ENCODE assay signal across 31 mouse cellular contexts in genomic region chr8:9810955-9811530, GRCm38 (mm10). TPM values are rescaled to one million over a fixed set of nuclear protein-coding genes. Genes with fewer than 3 reads are reported as not detected.
A peak's percentile ranks its signal among the peaks of the same experiment; 100 is the strongest.
DNase-seq lines count a peak whose midpoint lies in the region; ATAC-seq and TF ChIP-seq lines count a peak whose summit lies in the region.
"Had no signal": no experiment of that assay in that cellular context is flagged by ENCODE, and none has a peak within 500 bp of the region (broad histone marks: within the 10 kb centered on the region; RNA-seq: fewer than 3 reads in every experiment).

No protein-coding gene starts in this region.

- no peak overlapping the region for H3K4me2 ChIP-seq in liver, postnatal 0 days (ENCODE audit: low read depth, low read length)
- H3K4me2 ChIP-seq in liver, embryonic 11.5 days, result no peak overlapping the region
- H3K4me2 ChIP-seq in hindbrain, embryonic 16.5 days (ENCODE audit: low read length), result no peak overlapping the region
- H3K4me2 ChIP-seq: embryonic facial prominence, embryonic 15.5 days; heart, embryonic 15.5 days; kidney, embryonic 15.5 days; neural tube, embryonic 12.5 days had no signal

- no peaks in the 10 kb centered on the region for H3K27me3 ChIP-seq in liver, postnatal 0 days (ENCODE audit: insufficient read depth, low read length)
- H3K27me3 ChIP-seq in liver, embryonic 11.5 days (replicated peaks; ENCODE audit: control insufficient read depth, insufficient read depth, low read length), result no peaks in the 10 kb centered on the region
- H3K27me3 ChIP-seq in hindbrain, embryonic 16.5 days (replicated peaks; ENCODE audit: control insufficient read depth, insufficient read depth, low read length), result no peaks in the 10 kb centered on the region
- no peaks in the 10 kb centered on the region for H3K27me3 ChIP-seq in midbrain, embryonic 10.5 days (ENCODE audit: low read depth, poor library complexity, severe bottlenecking)
- H3K27me3 ChIP-seq: embryonic facial prominence, embryonic 15.5 days; heart, embryonic 15.5 days; kidney, embryonic 15.5 days; neural tube, embryonic 12.5 days had no signal

- no peak overlapping the region for H3K27ac ChIP-seq in liver, postnatal 0 days (ENCODE audit: low read depth)
- no peak overlapping the region for H3K27ac ChIP-seq in liver, embryonic 11.5 days (ENCODE audit: low read depth, low read length)
- no peak overlapping the region for H3K27ac ChIP-seq in hindbrain, embryonic 16.5 days (ENCODE audit: low read depth, low read length)
- no peak overlapping the region for H3K27ac ChIP-seq in midbrain, embryonic 10.5 days (replicated peaks)
- H3K27ac ChIP-seq: embryonic facial prominence, embryonic 15.5 days; heart, embryonic 15.5 days; hindbrain, postnatal 0 days; kidney, embryonic 15.5 days; neural tube, embryonic 12.5 days had no signal

- H3K4me3 ChIP-seq in liver, postnatal 0 days (ENCODE audit: low read depth, low read length), result no peak overlapping the region
- H3K4me3 ChIP-seq in liver, embryonic 11.5 days (ENCODE audit: low read depth, low read length), result no peak overlapping the region
- no peak overlapping the region for H3K4me3 ChIP-seq in hindbrain, embryonic 16.5 days (ENCODE audit: low read length)
- H3K4me3 ChIP-seq in midbrain, embryonic 10.5 days, result no peak overlapping the region
- H3K4me3 ChIP-seq: embryonic facial prominence, embryonic 15.5 days; heart, embryonic 15.5 days; kidney, embryonic 15.5 days; neural tube, embryonic 12.5 days had no signal

- H3K4me1 ChIP-seq in liver, postnatal 0 days (ENCODE audit: insufficient read depth), result no peaks in the 10 kb centered on the region
- no peaks in the 10 kb centered on the region for H3K4me1 ChIP-seq in liver, embryonic 11.5 days (replicated peaks; ENCODE audit: control insufficient read depth, insufficient read depth, low read length)
- H3K4me1 ChIP-seq in hindbrain, embryonic 16.5 days (ENCODE audit: control insufficient read depth, insufficient read depth, low read depth, low read length), result no peaks in the 10 kb centered on the region
- no peaks in the 10 kb centered on the region for H3K4me1 ChIP-seq in midbrain, embryonic 10.5 days
- H3K4me1 ChIP-seq: embryonic facial prominence, embryonic 15.5 days; heart, embryonic 15.5 days; kidney, embryonic 15.5 days; neural tube, embryonic 12.5 days had no signal

- H3K36me3 ChIP-seq in liver, postnatal 0 days (replicated peaks; ENCODE audit: insufficient read depth, low read length), result no peaks in the 10 kb centered on the region
- H3K36me3 ChIP-seq in liver, embryonic 11.5 days (ENCODE audit: control insufficient read depth, insufficient read depth, low read length), result no peaks in the 10 kb centered on the region
- no peaks in the 10 kb centered on the region for H3K36me3 ChIP-seq in hindbrain, embryonic 16.5 days (ENCODE audit: control insufficient read depth, insufficient read depth, low read length)
- H3K36me3 ChIP-seq in midbrain, embryonic 10.5 days, result no peaks in the 10 kb centered on the region
- H3K36me3 ChIP-seq: embryonic facial prominence, embryonic 15.5 days; heart, embryonic 15.5 days; kidney, embryonic 15.5 days; neural tube, embryonic 12.5 days had no signal

- no peaks in the 10 kb centered on the region for H3K9me3 ChIP-seq in liver, postnatal 0 days (ENCODE audit: low read length)
- no peaks in the 10 kb centered on the region for H3K9me3 ChIP-seq in liver, embryonic 11.5 days (ENCODE audit: control insufficient read depth, low read length)
- no peaks in the 10 kb centered on the region for H3K9me3 ChIP-seq in hindbrain, embryonic 16.5 days (ENCODE audit: control insufficient read depth, low read length)
- no peaks in the 10 kb centered on the region; the same call in 1 of the 2 replicates for H3K9me3 ChIP-seq in midbrain, embryonic 10.5 days (replicated peaks)
- H3K9me3 ChIP-seq: embryonic facial prominence, embryonic 15.5 days; heart, embryonic 15.5 days; kidney, embryonic 15.5 days; neural tube, embryonic 12.5 days had no signal

- WGBS in liver, postnatal 0 days (ENCODE audit: insufficient replicate concordance), result 52% methylated on average over 12 of the region's 12 CpGs
- 68% methylated on average over 12 of the region's 12 CpGs for WGBS in liver, embryonic 11.5 days
- 74% methylated on average over 12 of the region's 12 CpGs for WGBS in hindbrain, embryonic 16.5 days
- 84% methylated on average over 12 of the region's 12 CpGs for WGBS in midbrain, embryonic 10.5 days

- TF ChIP-seq EP300 in liver, postnatal 0 days (IDR thresholded peaks at IDR 0.05; ENCODE audit: low read depth), result no peak

- ATAC-seq in liver, postnatal 0 days, result 0 out of 2 replicates have a peak, but pooled peaks have one; percentile 35
- ATAC-seq in liver, embryonic 11.5 days (replicated peaks; ENCODE audit: low FRiP score), result no peak
- ATAC-seq in hindbrain, embryonic 16.5 days, result no peak
- ATAC-seq: forebrain, postnatal 0 days; hindbrain, postnatal 0 days; intestine, postnatal 0 days; midbrain, embryonic 16.5 days had no signal

- H3K9ac ChIP-seq in liver, postnatal 0 days (replicated peaks), result no peak overlapping the region
- H3K9ac ChIP-seq in liver, embryonic 11.5 days (ENCODE audit: low read depth, low read length), result no peak overlapping the region
- no peak overlapping the region for H3K9ac ChIP-seq in hindbrain, embryonic 16.5 days (ENCODE audit: low read depth, low read length)
- H3K9ac ChIP-seq: embryonic facial prominence, embryonic 15.5 days; forebrain, postnatal 0 days; heart, embryonic 15.5 days; kidney, embryonic 15.5 days; neural tube, embryonic 12.5 days had no signal

- intact Hi-C loops in left cerebral cortex, postnatal 25 days (cut with DNase I), result no loop called here

- DNase-seq in frontal cortex, postnatal 36 days (ENCODE audit: low spot score in 2 of 2), result peak; percentile 41 to 51
- no peak for DNase-seq in frontal cortex, postnatal 14 days (ENCODE audit: low spot score in 2 of 2)
- no peak for DNase-seq in liver, postnatal 0 days
- no peak for DNase-seq in liver, embryonic 11.5 days (ENCODE audit: low spot score)
- DNase-seq in 416B (ENCODE audit: low read depth), result peak; percentile 61
- DNase-seq in left cerebral cortex, postnatal 25 days (ENCODE audit: low spot score in 2 of 2), result peak; percentile 18 to 76
- DNase-seq in midbrain, embryonic 10.5 days (ENCODE audit: low spot score), result no peak
- DNase-seq: cerebellum, adult 2 months; cerebellum, postnatal 36 days; forebrain, postnatal 0 days; gastrocnemius, postnatal 25 days; lung, adult 18-20 months; lung, postnatal 14 days; thymus, postnatal 14 days had no signal

- no peak for TF ChIP-seq CTCF in liver, postnatal 0 days (IDR thresholded peaks at IDR 0.05; ENCODE audit: low read depth)

RNA-seq across cellular contexts. Expression of gene Fam155a, which starts 40.1 kb away (rescaled TPM):
- not detected in 2 replicates for polyA plus RNA-seq in liver, postnatal 0 days (2015; fragmentation: Nextera tagmentation; extraction: Ambion mirVana)
- 0.16 and 0.41 TPM in 2 replicates for polyA plus RNA-seq in liver, embryonic 11.5 days (2014; fragmentation: Nextera tagmentation; extraction: Ambion mirVana)
- 100 to 1,000 TPM; 105 to 109 TPM for total RNA-seq in left cerebral cortex, postnatal 25 days (2021)
- polyA plus RNA-seq in hindbrain, embryonic 16.5 days (2015; fragmentation: Nextera tagmentation; extraction: Ambion mirVana), result 25.7 and 30.3 TPM in 2 replicates
- 1.8 and 2.8 TPM in 2 replicates for polyA plus RNA-seq in midbrain, embryonic 10.5 days (2016; fragmentation: Nextera tagmentation; extraction: Ambion mirVana)
- total RNA-seq: heart, adult 8-10 months; hematopoietic stem cell, adult 5-6 weeks; megakaryocyte, adult 5-6 weeks had no signal
- polyA plus RNA-seq: testis, adult 2 months had no signal

RNA-seq across cellular contexts. Expression of gene Gm10217, which starts 53.0 kb away (rescaled TPM):
- not detected in 2 replicates for polyA plus RNA-seq in liver, postnatal 0 days (2015; fragmentation: Nextera tagmentation; extraction: Ambion mirVana)
- not detected in 2 replicates for polyA plus RNA-seq in liver, embryonic 11.5 days (2014; fragmentation: Nextera tagmentation; extraction: Ambion mirVana)
- not detected for total RNA-seq in left cerebral cortex, postnatal 25 days (2021)
- not detected in 2 replicates for polyA plus RNA-seq in hindbrain, embryonic 16.5 days (2015; fragmentation: Nextera tagmentation; extraction: Ambion mirVana)
- not detected in 2 replicates for polyA plus RNA-seq in midbrain, embryonic 10.5 days (2016; fragmentation: Nextera tagmentation; extraction: Ambion mirVana)
- total RNA-seq: adrenal gland, adult 18-20 months; adrenal gland, postnatal 4 days; forebrain, postnatal 0 days; gastrocnemius, postnatal 25 days; heart, adult 8-10 months; hematopoietic stem cell, adult 5-6 weeks; hindbrain, postnatal 0 days; layer of hippocampus, postnatal 10 days; megakaryocyte, adult 5-6 weeks had no signal
- polyA plus RNA-seq: cerebellum, adult 2 months; embryonic facial prominence, embryonic 15.5 days; forebrain, postnatal 0 days; heart, embryonic 15.5 days; hindbrain, postnatal 0 days; intestine, postnatal 0 days; kidney, embryonic 15.5 days; large intestine, adult 2 months; limb, embryonic 14.5 days; midbrain, embryonic 16.5 days; neural tube, embryonic 12.5 days; testis, adult 2 months had no signal

Comparison
In these comparisons a context has a peak if more than half of its experiments do, and no peak if none do; other contexts are left out.
1. DNase-seq: peak in frontal cortex, postnatal 36 days (2 of 2), 416B (single experiment) and left cerebral cortex, postnatal 25 days (2 of 2); none in frontal cortex, postnatal 14 days (0 of 2), liver, postnatal 0 days (single experiment), liver, embryonic 11.5 days (single experiment) and midbrain, embryonic 10.5 days (single experiment).